Mouse (Mus musculus): ENCODE data around the gene Sel1l2.
"Not testable (repeated sequence)": the region's sequence is repeated elsewhere in the genome, so short reads cannot be mapped to it uniquely, and the experiment has no call there.

Gene Sel1l2

GRCm38 (mm10) chr2:140215415-140215814 is 174.1 kb downstream of the Sel1l2 start:
- no peak for DNase-seq (ENCODE audit: extremely low read depth, low read depth, low spot score)

- DNase-seq (ENCODE audit: extremely low read depth, low read depth, low spot score) = no peak
These were observed 174.9 kb downstream of the Sel1l2 start for GRCm38 (mm10) chr2:140214519-140215027.

DNA sequence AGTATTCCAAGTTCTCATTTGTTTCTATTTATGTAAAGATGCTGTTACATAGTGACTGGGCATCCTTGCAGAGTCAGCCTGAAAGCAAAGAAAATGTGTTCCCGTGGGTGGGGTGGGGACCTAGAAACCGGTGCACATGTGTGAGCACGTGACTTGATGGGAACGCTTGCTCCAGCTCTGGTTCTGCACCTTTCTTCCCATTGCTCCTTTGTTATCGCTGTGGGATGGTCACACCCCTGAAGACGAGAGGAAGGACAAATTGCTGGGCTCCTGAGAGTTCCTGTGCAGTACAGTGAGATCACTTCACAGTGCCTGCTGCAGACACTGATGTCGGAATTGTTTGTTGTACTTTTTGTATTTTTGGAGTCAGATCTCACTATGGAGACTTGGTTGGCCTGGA is 185.8 kb downstream of the Sel1l2 start:
- no peak for DNase-seq (ENCODE audit: extremely low read depth, low read depth, low spot score)

DNA sequence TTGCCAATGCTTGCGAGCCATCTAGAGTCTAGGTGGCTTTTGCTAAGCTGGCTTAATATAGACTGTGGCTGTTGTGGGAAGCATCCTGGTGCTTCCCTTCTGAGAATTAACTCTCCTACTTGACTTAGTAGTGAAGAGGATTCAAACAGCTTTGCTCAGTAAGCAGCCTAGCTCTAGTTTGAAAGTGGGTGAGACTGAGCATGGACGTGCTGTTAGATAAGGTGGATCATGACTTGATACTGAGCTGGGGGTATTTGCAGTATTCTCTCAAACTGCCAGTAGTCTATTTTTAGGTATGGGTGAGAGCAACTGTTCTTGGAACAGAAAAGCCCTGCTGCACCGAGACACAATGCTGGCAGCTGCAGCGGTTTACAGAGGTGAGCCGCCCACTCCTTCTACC is 186.9 kb downstream of the Sel1l2 start:
- DNase-seq (ENCODE audit: extremely low read depth, low read depth, low spot score) = peak; percentile 3

- no peak for DNase-seq (ENCODE audit: extremely low read depth, low read depth, low spot score)
These were observed 188.8 kb downstream of the Sel1l2 start for GRCm38 (mm10) chr2:140200713-140201112.

GRCm38 (mm10) chr2:140185685-140186210 is 203.8 kb downstream of the Sel1l2 start:
- not testable (repeated sequence) for DNase-seq (ENCODE audit: extremely low read depth, low read depth, low spot score)
